Mouse (Mus musculus): ENCODE results near the gene Scgb2b11. TPM values are rescaled to one million over a fixed set of nuclear protein-coding genes. Genes with fewer than 3 reads are reported as not detected.
"Not testable (repeated sequence)": the region's sequence is repeated elsewhere in the genome, so short reads cannot be mapped to it uniquely, and the experiment has no call there.

Scgb2b11 gene
- not detected in 2 replicates for polyA plus RNA-seq (2015; fragmentation: Nextera tagmentation; extraction: Ambion mirVana)

DNA sequence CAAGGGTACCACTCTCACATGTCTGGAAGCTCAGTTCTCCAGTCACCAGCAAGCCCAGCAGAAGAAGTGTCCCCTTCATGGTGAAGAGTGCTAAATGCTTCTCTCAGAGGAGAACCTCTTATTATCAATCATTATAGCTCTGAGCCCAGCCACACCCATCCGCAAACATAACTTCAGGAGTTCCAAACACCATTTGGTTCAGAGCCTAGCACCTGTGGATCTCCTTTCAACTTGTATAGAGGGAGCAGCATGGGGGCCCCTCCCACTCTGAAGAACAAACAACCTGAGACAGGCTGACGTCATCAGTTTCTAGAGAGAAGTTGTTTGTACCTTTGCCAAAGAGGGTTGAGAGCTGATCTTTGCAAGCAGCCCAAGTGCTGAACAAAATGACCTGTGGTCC lies at the start of gene Scgb2b11:
TSS of gene Scgb2b11 (minus strand) at position 101 of the 400 bp plus-strand sequence.
- not testable (repeated sequence) for ATAC-seq (ENCODE audit: low read depth); H3K36me3 ChIP-seq (ENCODE audit: control insufficient read depth, insufficient read depth); H3K4me2 ChIP-seq (ENCODE audit: low read depth, low read length); H3K4me3 ChIP-seq (ENCODE audit: low read depth, low read length); H3K4me1 ChIP-seq (ENCODE audit: control insufficient read depth, low read depth, low read length); H3K27ac ChIP-seq (ENCODE audit: low read length); H3K27me3 ChIP-seq (ENCODE audit: control insufficient read depth, insufficient read depth, low read depth, low read length); H3K9ac ChIP-seq (ENCODE audit: low read depth, low read length); H3K9me3 ChIP-seq (replicated peaks; ENCODE audit: control insufficient read depth, low read length)
- WGBS (ENCODE audit: insufficient replicate concordance) = 46% methylated on average over 2 of the region's 2 CpGs

- H3K4me1 ChIP-seq (ENCODE audit: control insufficient read depth, low read depth, low read length); H3K9ac ChIP-seq (ENCODE audit: low read depth, low read length); H3K4me3 ChIP-seq (ENCODE audit: low read depth, low read length); H3K27ac ChIP-seq (ENCODE audit: low read length); H3K4me2 ChIP-seq (ENCODE audit: low read depth, low read length); H3K36me3 ChIP-seq (ENCODE audit: control insufficient read depth, insufficient read depth); ATAC-seq (ENCODE audit: low read depth); H3K9me3 ChIP-seq (replicated peaks; ENCODE audit: control insufficient read depth, low read length); H3K27me3 ChIP-seq (ENCODE audit: control insufficient read depth, insufficient read depth, low read depth, low read length): not testable (repeated sequence)
- no CpG with 5 or more reads among the region's 2 CpGs for WGBS (ENCODE audit: insufficient replicate concordance)
These were observed 11.6 kb upstream of the Scgb2b11 start, which contains the start of gene Scgb1b11 for GRCm38 (mm10) chr7:32222540-32222939. Scgb1b11 (plus strand) TSS chr7:32222840.

Other genes with a start within 250 kb of the Scgb2b11 start
- not detected in 2 replicates for gene Scgb1b10, start 110.3 kb downstream of the Scgb2b11 start, polyA plus RNA-seq (2015; fragmentation: Nextera tagmentation; extraction: Ambion mirVana)
- gene Scgb1b11, start 11.7 kb upstream of the Scgb2b11 start, polyA plus RNA-seq (2015; fragmentation: Nextera tagmentation; extraction: Ambion mirVana) = not detected in 2 replicates
- not detected in 2 replicates for gene Scgb2b12, start 116.1 kb upstream of the Scgb2b11 start, polyA plus RNA-seq (2015; fragmentation: Nextera tagmentation; extraction: Ambion mirVana)
- not detected in 2 replicates for gene Scgb1b12, start 123.0 kb upstream of the Scgb2b11 start, polyA plus RNA-seq (2015; fragmentation: Nextera tagmentation; extraction: Ambion mirVana)
- not detected in 2 replicates for gene Scgb1b29, start 230.4 kb upstream of the Scgb2b11 start, polyA plus RNA-seq (2015; fragmentation: Nextera tagmentation; extraction: Ambion mirVana)

All from liver, embryonic 16.5 days (tissue).